Mouse (Mus musculus): Measurements from ENCODE around the gene Btf3.
A peak's percentile ranks its signal among the peaks of the same experiment; 100 is the strongest.

Btf3 gene

GRCm38 (mm10) chr13:98336205-98336604 is 19.4 kb upstream of the Btf3 start:
- no peak for DNase-seq (ENCODE audit: low spot score)

- DNase-seq (ENCODE audit: low spot score): no peak
These were observed 15.3 kb upstream of the Btf3 start for GRCm38 (mm10) chr13:98332106-98332505.

- no peak for DNase-seq (ENCODE audit: low spot score)
These were observed 8.2 kb upstream of the Btf3 start for GRCm38 (mm10) chr13:98325034-98325433.

- DNase-seq (ENCODE audit: low spot score): no peak
These were observed 1.1 kb upstream of the Btf3 start for GRCm38 (mm10) chr13:98317911-98318310.

GRCm38 (mm10) chr13:98317246-98317677 is 456 bp upstream of the Btf3 start:
- DNase-seq (ENCODE audit: low spot score): no peak

- DNase-seq (ENCODE audit: low spot score): no peak
These were observed 696 bp downstream of the Btf3 start for GRCm38 (mm10) chr13:98316140-98316479.

GRCm38 (mm10) chr13:98315124-98315523 is 1.7 kb downstream of the Btf3 start:
- no peak for DNase-seq (ENCODE audit: low spot score)

- no peak for DNase-seq (ENCODE audit: low spot score)
These were observed 3.2 kb downstream of the Btf3 start for GRCm38 (mm10) chr13:98313631-98314030.

- no peak for DNase-seq (ENCODE audit: low spot score)
These were observed 5.2 kb downstream of the Btf3 start for GRCm38 (mm10) chr13:98311597-98311996.

GRCm38 (mm10) chr13:98308724-98309123 is 8.1 kb downstream of the Btf3 start:
- no peak for DNase-seq (ENCODE audit: low spot score)

GRCm38 (mm10) chr13:98308004-98308403 is 8.8 kb downstream of the Btf3 start:
- no peak for DNase-seq (ENCODE audit: low spot score)

- no peak for DNase-seq (ENCODE audit: low spot score)
These were observed 9.8 kb downstream of the Btf3 start for GRCm38 (mm10) chr13:98306852-98307475.

- DNase-seq (ENCODE audit: low spot score): no peak
These were observed 10.4 kb downstream of the Btf3 start for GRCm38 (mm10) chr13:98306393-98306792.

GRCm38 (mm10) chr13:98305257-98305656 is 11.5 kb downstream of the Btf3 start:
- no peak for DNase-seq (ENCODE audit: low spot score)

GRCm38 (mm10) chr13:98298833-98299758 is 17.7 kb downstream of the Btf3 start:
- DNase-seq (ENCODE audit: low spot score): peak; percentile 63

- no peak for DNase-seq (ENCODE audit: low spot score)
These were observed 18.8 kb downstream of the Btf3 start for GRCm38 (mm10) chr13:98297883-98298482.

- no peak for DNase-seq (ENCODE audit: low spot score)
These were observed 20.7 kb downstream of the Btf3 start for GRCm38 (mm10) chr13:98296072-98296471.

- DNase-seq (ENCODE audit: low spot score): no peak
These were observed 25.1 kb downstream of the Btf3 start for GRCm38 (mm10) chr13:98291712-98292111.

GRCm38 (mm10) chr13:98290719-98291118 is 26.1 kb downstream of the Btf3 start:
- no peak for DNase-seq (ENCODE audit: low spot score)

- DNase-seq (ENCODE audit: low spot score): no peak
These were observed 35.7 kb downstream of the Btf3 start for GRCm38 (mm10) chr13:98280990-98281650.

GRCm38 (mm10) chr13:98279686-98280085 is 37.1 kb downstream of the Btf3 start, which contains the start of gene Gm21976:
TSS of gene Gm21976 (plus strand) at chr13:98279887.
- DNase-seq (ENCODE audit: low spot score): no peak

GRCm38 (mm10) chr13:98277501-98277900 is 39.3 kb downstream of the Btf3 start:
- DNase-seq (ENCODE audit: low spot score): no peak

Measured in testis, postnatal 14 days (tissue).